Mouse (Mus musculus) heart, postnatal 25 days (tissue): ENCODE results near the gene Dcdc2b. TPM values are rescaled to one million over a fixed set of nuclear protein-coding genes. Genes with fewer than 3 reads are reported as not detected.

Source experiments
- DNase-seq: peaks from one replicate; pipeline ENCODE4 v3.0.0; 2022; ENCODE audit warnings: low spot score
- intact Hi-C: fragments of 180-260 bp; cut with DNase I; formaldehyde crosslinking; loops from one replicate; pipeline ENCODE4 v1.15.1; 2025
- total RNA-seq, 2 experiments: library from RNA; stranded (reverse); gene quantifications; 2 replicates each; pipeline ENCODE4 v1.2.3; 2021

Dcdc2b gene
- total RNA-seq, 2 experiments from 2014 or later: 0.61 to 1.5 TPM

GRCm38 (mm10) chr4:129622803-129623535, 8.9 kb upstream of the Dcdc2b start:
- no peak for DNase-seq
- intact Hi-C loops: no loop called here

GRCm38 (mm10) chr4:129622120-129622802, 8.2 kb upstream of the Dcdc2b start:
- no peak for DNase-seq
- intact Hi-C loops: no loop called here

- DNase-seq: peak; percentile 61
- intact Hi-C loops: no loop called here
These were observed 7.3 kb upstream of the Dcdc2b start for GRCm38 (mm10) chr4:129621283-129621841.

GRCm38 (mm10) chr4:129620419-129621282, 6.6 kb upstream of the Dcdc2b start:
- no peak for DNase-seq
- intact Hi-C loops: no loop called here

- DNase-seq: peak; percentile 94
- intact Hi-C loops: no loop called here
These were observed 5.0 kb upstream of the Dcdc2b start, which contains the start of gene Iqcc for GRCm38 (mm10) chr4:129618786-129619691. Iqcc (minus strand) TSS chr4:129619099.

- intact Hi-C loops: no loop called here
- DNase-seq: no peak
These were observed 4.0 kb upstream of the Dcdc2b start for GRCm38 (mm10) chr4:129618031-129618430.

GRCm38 (mm10) chr4:129617121-129617641, 3.1 kb upstream of the Dcdc2b start:
- intact Hi-C loops: no loop called here
- DNase-seq: no peak

GRCm38 (mm10) chr4:129616631-129617030, 2.6 kb upstream of the Dcdc2b start:
- no peak for DNase-seq
- intact Hi-C loops: no loop called here

- intact Hi-C loops: no loop called here
- no peak for DNase-seq
These were observed 1.8 kb upstream of the Dcdc2b start for GRCm38 (mm10) chr4:129615801-129616290.

GRCm38 (mm10) chr4:129610472-129610871, 3.6 kb downstream of the Dcdc2b start:
- intact Hi-C loops: no loop called here

GRCm38 (mm10) chr4:129610026-129610425, 4.0 kb downstream of the Dcdc2b start:
- intact Hi-C loops: no loop called here
- no peak for DNase-seq

More at GRCm38 (mm10) chr4:129610472-129610871, 3.6 kb downstream of the Dcdc2b start:
- DNase-seq: no peak

GRCm38 (mm10) chr4:129609139-129609631, 4.9 kb downstream of the Dcdc2b start:
- DNase-seq: no peak
- intact Hi-C loops: loop anchor here (5.0 to 10.0 kb wide), 3 partner anchors 62 to 274 kb away; partner anchors contain the start of genes Fam229a, Rbbp4, Tssk3 and Zbtb8os

- peak; percentile 52 for DNase-seq
- intact Hi-C loops: loop anchor here (1.0 to 10.0 kb wide), 4 partner anchors 23 to 274 kb away; partner anchors contain the start of genes Fam229a, Rbbp4, Tssk3 and Zbtb8os
These were observed 5.5 kb downstream of the Dcdc2b start for GRCm38 (mm10) chr4:129608426-129609025.

GRCm38 (mm10) chr4:129600233-129601158, 13.6 kb downstream of the Dcdc2b start, which contains the start of the genes Eif3i and Tmem234:
Eif3i (minus strand) TSS chr4:129600648.
Tmem234 (plus strand) TSS chr4:129600668.
- intact Hi-C loops: loop anchor here (2.0 to 10.0 kb wide), 2 partner anchors 40 to 266 kb away; partner anchors contain the start of genes Rbbp4, Txlna and Zbtb8os
- peak; percentile 74 for DNase-seq

- intact Hi-C loops: no loop called here
These were observed 25.2 kb downstream of the Dcdc2b start for GRCm38 (mm10) chr4:129588865-129589264.

GRCm38 (mm10) chr4:129586943-129587342, 27.1 kb downstream of the Dcdc2b start:
- no peak for DNase-seq
- intact Hi-C loops: no loop called here

More at GRCm38 (mm10) chr4:129588865-129589264, 25.2 kb downstream of the Dcdc2b start:
- DNase-seq: no peak
